Mouse (Mus musculus) lung, postnatal 36 days (tissue): Measurements from ENCODE around the gene Fam209.

Experiments
- DNase-seq: peaks from one replicate; pipeline ENCODE4 v3.0.0; 2022; ENCODE audit warnings: mixed read lengths

Fam209 gene

DNA sequence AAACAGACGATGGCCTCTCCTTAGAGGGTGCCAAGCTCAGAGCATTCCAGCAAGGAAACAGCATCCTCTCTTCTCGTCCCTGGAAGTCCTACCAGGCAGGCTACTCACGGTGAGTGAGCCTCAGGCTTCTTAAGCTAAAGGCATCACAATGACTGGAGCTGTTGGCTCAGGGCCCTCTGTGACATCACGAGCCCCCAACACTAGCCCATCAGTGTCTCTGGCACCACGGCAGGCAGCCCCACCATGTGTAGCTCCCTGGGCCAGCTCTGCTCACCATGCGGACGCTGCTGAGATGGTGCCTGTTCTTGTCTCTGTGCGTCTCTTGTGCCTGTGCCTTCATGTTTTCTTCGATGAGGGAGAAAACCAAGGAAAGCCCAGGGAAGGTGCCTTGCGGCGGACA lies at the start of gene Fam209:
Gene Fam209 (plus strand): TSS at position 203 of the 400 bp plus-strand sequence.
- DNase-seq = no peak

DNA sequence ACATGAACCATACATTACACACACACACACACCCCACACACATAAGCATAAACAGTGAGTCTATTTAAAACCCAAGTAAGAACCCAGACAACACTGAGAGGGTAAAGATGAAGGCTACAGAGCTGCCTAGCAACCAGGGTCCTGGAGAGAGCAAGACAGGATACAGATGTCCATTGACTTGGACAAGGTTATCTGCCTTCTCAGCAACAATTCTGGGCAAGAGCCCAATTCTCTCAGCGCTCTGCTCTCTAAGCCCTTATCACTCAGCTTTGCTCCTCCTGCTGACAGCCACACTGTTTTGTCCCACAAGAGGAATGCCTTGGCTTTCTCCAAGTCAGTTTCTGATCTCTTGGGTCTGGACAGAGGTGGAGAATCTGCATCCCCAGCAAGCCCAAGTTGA lies 41.7 kb upstream of the Fam209 start:
- no peak for DNase-seq

DNA sequence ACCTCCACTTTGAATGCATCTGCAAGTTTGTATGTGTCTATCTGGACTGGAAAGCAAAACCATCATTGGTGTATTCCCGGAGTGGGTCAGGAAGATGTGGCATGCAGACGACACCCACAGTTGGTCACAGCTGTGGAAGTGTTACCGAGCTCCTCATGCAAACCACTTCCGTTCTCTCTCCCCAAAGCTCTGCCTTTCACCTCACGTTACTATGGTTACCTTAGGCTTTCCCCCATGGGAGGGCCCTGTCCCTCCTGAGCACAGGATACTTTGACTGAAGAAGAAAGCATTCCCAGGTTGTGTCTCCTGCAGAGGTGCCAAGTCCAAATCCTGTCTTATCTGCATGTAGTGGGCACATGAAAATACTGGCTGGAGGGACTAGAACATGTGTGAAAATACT lies 38.6 kb upstream of the Fam209 start:
- peak; percentile 29 for DNase-seq

DNA sequence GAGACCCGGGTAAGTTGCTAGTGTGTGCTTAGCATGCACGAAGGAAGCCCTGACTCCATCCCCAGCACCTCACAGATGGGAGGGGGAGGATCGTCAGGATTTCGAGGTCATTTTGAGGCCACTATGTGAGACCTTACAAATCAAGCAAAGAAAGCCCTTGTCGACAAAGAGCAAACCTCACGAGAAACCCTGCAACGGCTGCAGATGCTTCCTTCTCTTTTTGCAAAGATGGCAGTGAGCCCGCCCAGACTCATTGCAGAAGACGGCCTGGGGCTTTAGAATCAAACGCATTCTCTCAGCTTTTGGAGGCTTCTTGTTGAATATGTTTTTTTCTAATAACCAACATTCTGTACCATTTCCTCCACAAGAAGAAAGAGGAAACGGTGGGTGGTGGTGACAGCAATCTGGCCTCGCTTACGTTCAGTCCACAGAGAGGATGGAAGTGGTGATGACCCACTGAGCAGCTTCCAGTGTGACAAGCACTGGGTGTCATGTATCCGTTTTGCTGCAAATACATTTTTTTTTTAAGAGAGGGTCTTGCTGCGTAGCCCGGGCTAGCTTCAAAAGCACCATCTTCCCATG lies 34.9 kb upstream of the Fam209 start:
- DNase-seq = peak; percentile 40

DNA sequence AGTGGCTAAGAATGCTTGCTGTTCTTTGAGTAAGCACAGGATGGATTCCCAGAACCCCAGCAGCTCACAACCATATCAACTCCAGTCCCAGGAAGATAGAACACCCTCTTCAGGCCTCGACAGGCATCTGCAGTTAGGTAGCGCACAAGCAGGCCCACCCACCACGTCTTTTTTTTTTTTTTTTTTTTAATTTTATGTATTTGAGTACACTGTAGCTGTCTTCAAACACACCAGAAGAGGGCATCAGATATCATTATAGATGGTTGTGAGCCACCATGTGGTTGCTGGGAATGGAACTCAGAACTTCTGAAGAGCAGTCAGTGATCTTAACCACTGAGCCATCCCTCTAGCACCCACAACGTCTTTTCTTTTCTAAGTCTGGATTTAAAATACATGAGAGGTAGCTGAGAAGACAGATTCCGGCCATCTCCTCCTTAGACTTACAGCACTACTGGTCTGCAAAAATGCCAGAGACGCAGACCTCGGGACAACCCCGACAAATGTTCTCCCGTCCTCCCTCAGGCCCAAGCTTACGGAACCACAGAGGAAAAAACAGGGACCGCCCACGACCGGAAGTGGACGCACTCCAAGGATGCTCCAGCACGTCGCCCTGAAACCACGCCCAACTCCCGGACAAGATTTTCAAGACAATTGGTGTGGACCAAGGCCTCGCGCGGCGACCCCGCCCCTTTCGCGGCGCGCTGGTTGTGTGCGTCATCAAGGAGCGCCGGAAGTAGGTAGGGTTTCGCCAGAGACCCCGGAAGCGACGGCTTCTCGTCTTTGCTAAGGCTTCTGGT lies 32.3 kb upstream of the Fam209 start, which contains the start of gene Rtf2:
Gene Rtf2 (plus strand): TSS at position 714 of the 797 bp plus-strand sequence.
- DNase-seq = peak; percentile 100

DNA sequence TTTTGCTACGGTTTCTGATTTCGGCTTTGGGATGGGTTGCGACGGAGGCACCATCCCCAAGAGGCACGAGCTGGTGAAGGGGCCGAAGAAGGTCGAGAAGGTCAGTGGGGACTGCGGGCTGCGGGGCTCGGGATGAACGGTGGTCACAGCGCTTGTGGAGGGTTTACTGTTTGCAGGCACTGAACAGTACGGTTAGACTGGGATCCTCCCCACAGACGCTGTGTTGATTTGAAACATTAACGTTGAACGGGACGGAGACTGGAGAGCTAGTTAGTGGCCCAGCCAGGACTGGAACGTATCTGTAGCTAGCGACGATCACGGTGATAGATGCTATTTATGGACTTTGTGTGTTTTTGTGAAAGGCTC lies 31.7 kb upstream of the Fam209 start:
- no peak for DNase-seq

DNA sequence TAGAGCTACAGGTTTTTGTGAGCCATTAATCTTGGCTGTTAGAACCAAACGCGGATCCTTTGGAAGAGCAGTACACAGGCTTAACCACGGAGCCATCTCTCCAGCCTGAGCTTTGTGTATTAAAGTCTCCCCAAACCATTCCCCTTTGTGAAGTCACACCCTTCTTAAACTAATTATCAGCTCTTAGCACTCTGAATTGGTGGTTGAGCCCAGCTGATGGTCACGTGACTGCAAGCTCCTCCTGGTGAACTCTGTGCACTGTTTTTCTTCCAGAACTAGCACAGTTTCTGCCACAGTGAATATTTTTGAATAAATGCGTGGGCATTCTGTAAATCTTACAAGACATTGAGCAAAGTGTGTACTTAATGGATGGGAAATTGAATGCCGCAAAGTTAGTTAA lies 31.1 kb upstream of the Fam209 start:
- peak; percentile 47 for DNase-seq

DNA sequence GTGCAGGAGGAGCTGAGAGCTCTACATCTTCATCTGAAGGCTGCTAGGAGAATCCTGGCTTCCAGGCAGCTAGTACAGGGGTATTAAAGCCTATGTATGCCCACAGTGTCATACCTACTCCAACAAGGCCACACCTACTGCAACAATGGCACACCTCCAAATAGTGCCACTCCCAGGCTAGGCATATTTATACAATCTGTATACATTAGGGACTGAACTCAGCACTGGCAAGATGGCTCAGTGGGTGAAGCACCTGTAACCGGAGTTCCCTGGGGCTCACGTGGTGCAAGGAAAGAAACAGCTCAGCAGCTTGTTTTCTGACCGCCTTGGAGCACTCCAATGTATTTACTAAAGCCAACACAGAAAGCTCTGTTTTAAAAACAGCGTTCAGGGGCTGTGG lies 26.7 kb upstream of the Fam209 start:
- DNase-seq = no peak

DNA sequence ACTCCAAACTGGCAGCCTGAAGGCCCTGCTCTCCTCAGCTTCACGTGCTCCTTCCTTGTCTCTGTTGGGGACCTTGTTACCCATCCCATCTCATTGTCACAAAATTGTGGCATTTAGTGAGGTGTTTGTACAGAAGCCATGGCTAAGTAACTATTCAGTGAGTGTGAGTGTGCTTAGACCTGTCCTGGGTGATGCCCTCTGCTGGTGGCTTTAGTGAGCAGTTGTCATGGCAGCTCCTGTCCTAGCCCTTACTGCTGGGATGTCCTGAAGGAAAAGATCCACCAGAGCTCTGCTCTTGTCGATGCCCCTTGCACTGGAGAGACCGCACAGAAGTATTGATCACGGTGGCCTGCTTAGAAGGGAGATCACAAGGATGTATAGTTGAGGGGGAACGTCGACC lies 25.0 kb upstream of the Fam209 start:
- peak; percentile 57 for DNase-seq

DNA sequence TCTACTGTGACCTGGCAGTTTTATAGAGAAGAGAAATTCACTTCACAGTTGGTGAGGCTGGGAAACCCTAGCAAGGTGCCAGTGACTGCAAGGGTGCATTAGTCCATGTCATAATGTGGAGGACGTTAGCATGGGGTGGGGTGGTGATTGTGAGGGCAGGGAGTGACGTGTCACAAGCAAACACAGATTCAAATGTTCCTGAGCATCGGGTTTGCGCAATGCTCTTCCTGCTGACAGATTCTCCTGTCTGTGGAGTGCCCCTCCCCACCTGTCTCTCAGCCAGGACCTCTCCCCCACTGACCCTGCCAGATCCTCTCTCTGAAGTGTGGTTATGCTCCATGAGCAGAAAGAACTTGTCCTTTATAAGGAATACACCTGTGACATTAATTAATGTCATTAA lies 24.0 kb upstream of the Fam209 start:
- no peak for DNase-seq

DNA sequence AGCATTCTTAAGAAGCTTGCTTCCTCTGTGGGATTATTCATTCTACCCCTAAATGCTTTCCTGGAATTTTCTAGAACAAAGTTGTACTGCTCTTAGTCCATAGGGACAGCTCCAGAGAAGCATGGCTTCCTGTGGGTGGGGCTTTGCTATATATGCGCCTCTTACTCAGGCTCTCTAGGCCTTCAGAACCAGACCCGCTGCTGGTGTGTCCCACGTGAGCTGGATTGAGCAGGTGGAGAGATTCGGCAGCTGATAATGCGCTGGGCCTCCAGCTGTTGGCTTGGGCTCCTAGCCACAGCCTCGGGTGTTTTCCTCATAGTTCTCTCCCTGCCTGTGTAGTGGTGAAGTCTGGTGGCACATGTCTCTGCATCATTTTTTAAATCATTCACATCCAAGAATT lies 21.7 kb upstream of the Fam209 start:
- DNase-seq = no peak

DNA sequence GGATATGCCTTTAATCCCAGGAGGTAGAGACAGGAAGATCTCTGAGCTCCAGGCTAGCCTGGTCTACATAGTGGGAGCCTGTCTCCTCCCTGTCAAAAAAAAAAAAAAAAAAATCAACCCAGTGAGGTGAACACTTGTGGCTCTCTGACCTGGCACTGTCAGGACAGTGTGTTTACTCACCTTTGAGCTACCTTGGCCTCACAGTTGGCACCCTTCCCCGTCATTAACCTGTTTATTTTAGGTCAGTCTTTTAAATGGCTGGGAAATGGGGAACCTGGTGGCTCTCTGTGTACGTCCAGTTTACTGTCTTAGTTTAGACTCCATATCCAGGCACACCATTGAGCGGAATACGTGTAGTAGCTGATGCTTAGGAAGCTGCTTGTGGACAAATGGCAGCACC lies 20.3 kb upstream of the Fam209 start:
- no peak for DNase-seq

DNA sequence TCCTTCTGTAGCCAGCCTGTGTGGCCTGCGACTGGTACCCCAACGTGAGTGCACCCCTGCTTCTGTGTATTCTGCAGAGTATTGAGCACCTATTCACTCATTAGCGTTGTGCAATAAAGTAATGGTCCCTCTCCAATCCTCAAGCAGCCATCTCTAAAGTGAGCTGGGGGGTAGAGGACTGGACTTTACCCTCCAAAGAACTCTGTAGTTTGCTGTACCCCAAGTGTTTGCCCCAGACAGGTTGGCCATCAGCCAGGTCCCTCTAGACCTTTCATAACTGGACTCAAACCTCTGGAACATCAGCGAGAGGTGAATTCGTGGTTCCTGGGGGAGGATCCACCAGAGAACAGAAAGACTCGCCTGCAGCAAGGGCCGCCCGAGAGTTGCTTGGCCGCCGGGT lies 19.9 kb upstream of the Fam209 start:
- DNase-seq = no peak

DNA sequence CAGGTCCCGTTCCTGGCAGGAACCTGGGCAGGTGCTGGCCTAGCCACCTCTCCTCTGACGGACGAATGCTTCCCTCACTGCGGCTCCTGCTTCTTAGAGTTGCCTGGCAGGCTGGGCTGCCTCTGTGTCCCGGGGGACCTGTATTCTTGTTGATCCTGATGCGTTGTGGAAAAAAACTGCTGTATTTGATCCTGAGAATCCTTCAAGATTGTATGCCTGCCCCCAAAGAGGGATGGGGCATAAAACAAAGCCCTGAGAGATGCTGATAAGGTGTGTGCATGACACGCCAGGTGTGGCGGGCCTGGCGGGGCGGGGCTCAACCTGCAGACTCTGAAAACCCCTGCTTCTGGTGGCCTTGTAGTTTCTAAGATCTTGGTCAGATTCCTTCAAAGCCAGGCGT lies 13.8 kb upstream of the Fam209 start, which contains the start of gene Gcnt7:
Gene Gcnt7 (minus strand): TSS at position 101 of the 400 bp plus-strand sequence.
- DNase-seq = no peak

DNA sequence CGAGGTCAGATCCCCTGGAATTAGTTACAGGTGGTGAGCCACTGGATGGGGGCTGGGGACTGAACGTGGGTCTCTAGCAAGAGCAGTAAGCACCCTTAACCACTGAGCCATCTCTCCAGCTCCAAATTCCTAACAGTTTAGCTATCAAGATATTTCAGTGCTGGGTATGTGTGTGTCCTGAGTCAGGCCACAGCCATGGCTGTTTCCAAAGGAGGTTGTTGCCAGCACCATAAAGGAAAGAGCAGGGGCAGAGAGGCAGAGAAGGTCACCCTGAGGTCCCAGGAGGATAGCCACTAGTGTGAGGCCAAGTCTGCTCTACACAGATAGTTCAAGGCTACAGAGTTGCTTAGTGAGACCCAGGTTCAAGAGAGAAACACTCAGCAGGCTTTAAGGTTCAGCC lies 11.7 kb upstream of the Fam209 start:
- DNase-seq = no peak

DNA sequence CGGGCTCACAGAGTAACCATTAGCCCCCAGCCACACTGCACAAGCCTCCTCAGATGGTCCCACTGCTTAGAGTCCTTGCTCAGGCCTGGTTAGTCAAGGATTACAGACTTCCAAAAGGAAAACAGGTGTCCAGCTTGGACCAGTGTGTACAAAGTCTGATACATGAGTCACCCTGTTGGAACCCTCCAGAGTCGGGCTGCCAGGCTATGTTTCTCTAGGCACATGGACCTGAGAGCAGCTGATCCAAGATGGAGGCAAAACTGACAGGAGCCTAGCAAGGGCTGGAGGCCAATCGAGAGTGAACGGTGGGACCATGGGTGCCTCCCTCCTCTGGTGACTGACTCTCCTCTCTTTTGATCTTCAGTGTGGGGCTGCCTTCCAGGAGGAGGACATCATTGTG lies 9.5 kb upstream of the Fam209 start:
- no peak for DNase-seq

DNA sequence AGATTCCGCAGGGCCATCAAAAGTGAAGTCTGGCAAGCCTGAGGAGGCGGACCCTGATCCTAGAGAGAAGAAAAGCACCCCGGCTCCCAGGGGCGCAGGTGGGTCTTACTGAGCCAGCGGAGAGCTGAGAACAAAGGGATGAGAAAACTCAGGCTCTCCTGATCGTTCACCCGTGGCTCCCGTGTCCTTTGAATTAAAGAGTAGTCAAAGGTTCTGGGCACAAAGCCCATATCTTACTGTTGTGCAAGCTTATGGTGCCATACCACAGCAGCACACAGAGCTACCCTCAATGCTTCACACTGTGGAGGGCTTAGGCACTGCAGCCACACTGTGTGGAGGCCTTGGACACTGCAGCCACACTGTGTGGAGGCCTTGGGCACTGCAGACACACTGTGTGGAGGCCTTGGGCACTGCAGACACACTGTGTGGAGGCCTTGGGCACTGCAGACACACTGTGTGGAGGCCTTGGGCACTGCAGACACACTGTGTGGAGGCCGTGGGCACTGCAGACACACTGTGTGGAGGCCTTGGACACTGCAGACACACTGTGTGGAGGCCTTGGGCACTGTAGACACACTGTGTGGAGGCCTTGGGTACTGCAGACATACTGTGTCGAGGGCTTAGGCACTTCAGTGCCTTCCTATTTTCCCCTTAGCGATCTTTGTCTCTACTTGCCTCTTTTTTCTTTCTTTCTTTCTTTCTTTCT lies 5.7 kb upstream of the Fam209 start:
- no peak for DNase-seq

DNA sequence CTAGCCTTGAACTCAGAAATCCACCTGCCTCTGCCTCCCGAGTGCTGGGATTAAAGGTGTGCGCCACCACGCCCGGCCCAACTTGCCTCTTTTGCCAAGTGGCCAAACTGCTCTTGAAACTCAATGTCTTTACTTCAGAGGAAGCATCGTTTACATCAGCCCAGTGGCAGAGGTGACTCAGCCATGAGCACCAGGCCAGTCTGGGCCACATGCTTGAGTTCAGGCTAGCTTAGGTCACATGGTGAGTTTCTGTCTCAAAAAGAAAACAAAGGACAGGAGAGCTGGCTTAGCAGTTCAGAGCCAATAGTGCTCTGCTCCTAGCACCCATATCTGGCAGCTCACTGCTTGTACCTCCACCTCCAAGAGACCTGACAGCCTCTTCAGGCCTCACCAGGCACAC lies 5.1 kb upstream of the Fam209 start:
- DNase-seq = no peak

DNA sequence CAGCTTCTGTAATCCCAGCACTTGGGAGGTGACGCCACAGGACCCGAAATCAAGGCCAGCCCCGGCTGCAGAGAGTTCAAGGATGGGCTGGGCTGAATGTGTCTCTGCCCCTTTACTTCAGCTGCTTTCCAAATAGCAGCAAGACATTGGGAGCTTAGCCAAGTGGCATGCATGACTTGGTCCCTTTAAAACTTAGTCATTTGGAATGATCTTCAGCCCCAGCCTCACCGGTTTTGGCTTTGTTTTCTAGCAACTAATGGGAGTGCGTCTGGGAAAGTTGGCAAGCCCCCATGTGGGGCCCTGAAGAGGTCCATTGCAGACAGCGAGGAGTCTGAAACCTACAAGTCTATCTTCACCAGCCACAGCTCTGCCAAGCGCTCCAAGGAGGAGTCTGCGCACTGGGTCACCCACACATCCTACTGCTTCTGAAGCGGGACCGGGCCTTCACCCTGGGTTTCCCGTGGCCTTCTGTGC lies 3.9 kb upstream of the Fam209 start:
- peak; percentile 32 for DNase-seq

DNA sequence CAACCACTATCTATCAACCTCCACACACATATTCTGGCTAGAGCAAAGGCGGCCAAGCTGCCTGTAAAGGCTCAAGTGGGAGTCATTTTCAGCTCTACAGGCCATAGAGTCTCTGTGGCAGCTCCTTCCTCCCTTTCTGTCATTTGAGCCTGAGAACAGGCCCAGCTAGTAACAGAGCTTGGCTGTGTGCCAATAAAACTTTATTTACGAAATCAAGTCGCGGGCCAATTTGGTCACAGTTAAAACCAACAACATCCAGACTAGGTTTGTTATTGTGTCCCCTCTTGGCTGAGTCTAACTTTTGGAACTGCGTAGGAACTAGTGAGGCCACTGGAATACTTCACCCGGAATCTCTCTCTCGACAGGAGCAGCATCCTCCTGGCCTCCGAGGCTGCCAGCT lies 1.3 kb downstream of the Fam209 start:
- peak; percentile 56 for DNase-seq

DNA sequence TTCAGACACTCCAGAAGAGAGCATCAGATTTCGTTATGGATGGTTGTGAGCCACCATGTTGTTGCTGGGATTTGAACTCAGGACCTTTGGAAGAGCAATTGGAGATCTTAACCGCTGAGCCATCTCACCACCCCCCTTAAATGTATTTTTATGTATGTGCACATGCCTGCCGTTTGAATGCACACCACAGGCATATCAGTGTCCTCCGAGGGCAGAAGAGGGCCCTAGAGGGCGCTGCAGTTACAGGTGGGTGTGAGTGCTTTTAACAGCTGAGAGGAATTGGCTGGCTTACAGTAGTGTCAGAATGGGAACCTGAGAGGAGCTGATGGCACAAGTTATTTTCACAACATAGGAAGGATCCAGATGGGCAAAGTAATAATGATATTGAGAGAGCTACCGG lies 2.6 kb downstream of the Fam209 start:
- peak; percentile 46 for DNase-seq

DNA sequence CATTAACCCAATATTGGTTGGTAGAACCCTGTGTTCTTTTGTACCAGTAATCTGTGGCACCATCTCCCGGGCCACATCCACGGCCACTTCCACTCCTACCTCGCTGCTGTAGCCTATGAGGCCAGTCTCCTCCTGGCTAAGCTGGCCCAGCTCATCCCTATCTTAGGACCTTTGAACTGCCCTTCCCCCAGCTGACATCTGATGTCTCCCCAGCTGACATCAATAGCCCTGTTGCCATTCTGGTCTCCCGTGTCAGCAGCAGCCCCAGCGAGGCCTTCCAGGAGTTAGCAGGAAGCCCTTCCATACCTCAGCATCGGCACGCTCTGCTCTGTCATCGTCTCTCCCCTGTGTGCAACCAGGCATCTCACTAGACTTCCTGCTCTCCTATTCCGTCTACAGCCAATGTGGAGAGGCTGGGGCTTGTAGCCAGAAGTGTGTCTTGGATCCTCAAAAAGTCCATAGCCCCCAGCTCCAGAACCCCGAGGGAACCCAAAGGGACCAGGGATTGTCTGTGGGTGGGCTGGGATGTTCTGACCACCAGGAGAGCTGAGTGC lies 4.5 kb downstream of the Fam209 start:
- no peak for DNase-seq

DNA sequence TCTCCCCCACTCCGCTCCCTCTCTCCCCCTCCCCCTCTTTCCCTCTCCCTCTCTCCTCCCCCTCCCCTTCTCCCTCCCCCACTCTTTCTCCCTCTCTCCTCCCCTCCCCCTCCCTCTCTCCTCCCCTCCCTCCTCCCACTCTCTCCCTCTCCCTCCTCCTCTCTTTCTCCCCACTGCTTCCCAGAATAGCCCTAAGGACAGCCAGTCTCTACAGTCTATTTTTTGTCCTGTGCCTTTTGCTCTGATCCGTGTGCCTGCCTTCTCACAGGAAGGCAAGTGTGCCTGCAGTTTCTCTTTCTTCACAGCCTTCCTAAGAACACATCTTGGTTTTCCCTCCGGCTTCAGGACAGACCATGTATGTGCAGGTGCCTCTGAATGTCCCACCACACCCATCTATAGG lies 5.0 kb downstream of the Fam209 start:
- no peak for DNase-seq

DNA sequence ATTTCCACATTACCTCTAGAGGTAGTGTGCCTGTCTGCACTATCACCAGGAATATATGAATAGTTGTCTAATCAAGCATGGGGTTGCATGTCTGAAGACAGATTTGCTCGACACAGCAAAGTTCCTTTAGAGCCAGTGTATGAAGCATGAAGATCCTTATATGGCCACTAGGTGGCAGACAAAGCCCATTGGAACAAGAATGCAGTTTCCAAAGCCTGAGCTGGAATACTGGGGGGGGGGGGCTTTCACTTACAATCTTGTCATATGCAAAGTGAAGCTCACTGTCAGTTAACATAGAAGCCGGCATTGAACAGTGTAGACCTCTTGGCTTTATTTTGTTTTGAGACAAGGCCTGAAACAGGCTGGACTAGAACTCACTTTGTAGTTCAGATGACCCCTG lies 5.5 kb downstream of the Fam209 start:
- peak; percentile 71 for DNase-seq
